35 mouse cellular contexts compared by ENCODE assay signal in the genomic region with DNA sequence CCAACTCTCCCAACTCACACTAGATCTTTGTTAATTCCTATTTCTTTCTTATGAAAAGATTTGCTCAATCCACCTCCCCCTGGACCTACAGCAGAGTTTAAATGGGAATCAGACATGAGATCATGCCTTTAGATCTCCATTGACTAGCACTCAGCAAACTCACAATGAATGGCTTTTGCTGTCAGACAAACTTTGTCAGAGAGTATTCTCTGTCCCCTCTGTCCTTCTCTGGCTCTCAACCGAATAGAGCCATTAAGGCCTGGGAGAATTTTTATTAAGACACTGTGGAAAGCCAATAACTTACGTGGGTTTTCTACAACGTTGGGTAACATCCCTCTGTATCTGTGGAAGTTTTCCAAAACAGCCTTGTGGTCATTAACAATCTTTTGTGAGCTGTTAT. TPM values are rescaled to one million over a fixed set of nuclear protein-coding genes. Genes with fewer than 3 reads are reported as not detected.
A peak's percentile ranks its signal among the peaks of the same experiment; 100 is the strongest.
DNase-seq lines count a peak whose midpoint lies in the region; ATAC-seq and TF ChIP-seq lines count a peak whose summit lies in the region.
"Had no signal": no experiment of that assay in that cellular context is flagged by ENCODE, and none has a peak within 500 bp of the region (broad histone marks: within the 10 kb centered on the region; RNA-seq: fewer than 3 reads in every experiment).

No protein-coding gene starts in this region.

- H3K4me1 ChIP-seq in forebrain, embryonic 14.5 days (ENCODE audit: control insufficient read depth, insufficient read depth, low read length): peaks cover 6% of the 10 kb centered on the region; the same call in 1 of the 2 replicates
- H3K4me1 ChIP-seq in forebrain, embryonic 12.5 days: peaks cover 26% of the 10 kb centered on the region
- H3K4me1 ChIP-seq in midbrain, embryonic 11.5 days (ENCODE audit: control insufficient read depth, insufficient read depth, low read length): no peaks in the 10 kb centered on the region
- H3K4me1 ChIP-seq in midbrain, embryonic 15.5 days: 0 out of 2 replicates have a peak, but pooled peaks cover 3% of the 10 kb centered on the region
- H3K4me1 ChIP-seq in embryonic fibroblast, embryonic 13.5 days (ENCODE audit: control insufficient read depth, insufficient read depth, low read length): peaks cover 9% of the 10 kb centered on the region; the same call in 1 of the 2 replicates

- H3K9ac ChIP-seq in forebrain, embryonic 14.5 days (ENCODE audit: low read length): no peak overlapping the region
- H3K9ac ChIP-seq in forebrain, embryonic 12.5 days: no peak overlapping the region
- H3K9ac ChIP-seq in midbrain, embryonic 11.5 days (ENCODE audit: low read length): no peak overlapping the region
- no peak overlapping the region for H3K9ac ChIP-seq in midbrain, embryonic 15.5 days
- H3K9ac ChIP-seq: embryonic facial prominence, embryonic 13.5 days; heart, embryonic 12.5 days; heart, embryonic 15.5 days; hindbrain, embryonic 14.5 days had no signal

- TF ChIP-seq CTCF in embryonic fibroblast, embryonic 13.5 days (IDR thresholded peaks at IDR 0.05; ENCODE audit: borderline replicate concordance, insufficient read depth, low read length): no peak
- TF ChIP-seq CTCF in layer of hippocampus, adult 2 months (conservative IDR thresholded peaks at IDR 0.05): no peak

- DNase-seq in forebrain, embryonic 14.5 days (ENCODE audit: low spot score): peak; percentile 37
- peak; percentile 79 for DNase-seq in midbrain, embryonic 11.5 days (ENCODE audit: low spot score, missing footprints)
- DNase-seq in adipocyte (ENCODE audit: low spot score): peak; percentile 50
- DNase-seq in layer of hippocampus, adult 2 months (ENCODE audit: low spot score in 2 of 2): no peak
- DNase-seq in spleen, adult 18-20 months: no peak
- DNase-seq: adrenal gland, adult 8-10 months; adrenal gland, postnatal 25 days; B cell, adult 2 months; cerebellum, adult 11 months; cerebellum, adult 2 months; cerebellum, adult 9-11 months; cerebellum, postnatal 36 days; embryo, embryonic 11 days; gastrocnemius, postnatal 14 days; heart, adult 11 months; heart, postnatal 10 days; heart, postnatal 36 days; kidney, adult 2 months had no signal

- H3K4me3 ChIP-seq in forebrain, embryonic 14.5 days (ENCODE audit: low read depth, low read length): no peak overlapping the region
- no peak overlapping the region for H3K4me3 ChIP-seq in forebrain, embryonic 12.5 days (replicated peaks)
- no peak overlapping the region for H3K4me3 ChIP-seq in midbrain, embryonic 11.5 days (ENCODE audit: low read depth, low read length)
- H3K4me3 ChIP-seq in midbrain, embryonic 15.5 days: no peak overlapping the region
- no peak overlapping the region for H3K4me3 ChIP-seq in embryonic fibroblast, embryonic 13.5 days (ENCODE audit: insufficient read depth, low read length)
- no peak overlapping the region for H3K4me3 ChIP-seq in layer of hippocampus, adult 2 months
- H3K4me3 ChIP-seq: embryonic facial prominence, embryonic 10.5 days; embryonic facial prominence, embryonic 13.5 days; forebrain, embryonic 10.5 days; heart, embryonic 12.5 days; heart, embryonic 15.5 days; hindbrain, embryonic 10.5 days had no signal

- TF ChIP-seq POLR2A in embryonic fibroblast, embryonic 13.5 days (IDR thresholded peaks at IDR 0.05; ENCODE audit: low read depth, low read length): no peak

- H3K27ac ChIP-seq in forebrain, embryonic 14.5 days (ENCODE audit: low read depth, low read length): no peak overlapping the region
- no peak overlapping the region for H3K27ac ChIP-seq in forebrain, embryonic 12.5 days
- no peak overlapping the region for H3K27ac ChIP-seq in midbrain, embryonic 11.5 days (ENCODE audit: low read depth, low read length)
- no peak overlapping the region for H3K27ac ChIP-seq in midbrain, embryonic 15.5 days
- peak overlapping the region; percentile 47; the same call in 1 of the 2 replicates for H3K27ac ChIP-seq in embryonic fibroblast, embryonic 13.5 days (ENCODE audit: insufficient read depth, low read length)
- no peak overlapping the region for H3K27ac ChIP-seq in layer of hippocampus, adult 2 months
- H3K27ac ChIP-seq: embryonic facial prominence, embryonic 10.5 days; embryonic facial prominence, embryonic 13.5 days; forebrain, embryonic 10.5 days; heart, embryonic 15.5 days; hindbrain, embryonic 10.5 days; hindbrain, embryonic 14.5 days had no signal

- no peak; the same call in 1 of the 2 replicates for ATAC-seq in forebrain, embryonic 14.5 days
- ATAC-seq in forebrain, embryonic 12.5 days (ENCODE audit: low FRiP score): no peak
- no peak for ATAC-seq in midbrain, embryonic 11.5 days (ENCODE audit: low FRiP score)
- no peak for ATAC-seq in midbrain, embryonic 15.5 days (replicated peaks)
- ATAC-seq: forebrain, embryonic 16.5 days; intestine, postnatal 0 days had no signal

- H3K9me3 ChIP-seq in forebrain, embryonic 14.5 days (replicated peaks; ENCODE audit: control insufficient read depth, low read length): no peaks in the 10 kb centered on the region
- H3K9me3 ChIP-seq in forebrain, embryonic 12.5 days: no peaks in the 10 kb centered on the region
- no peaks in the 10 kb centered on the region for H3K9me3 ChIP-seq in midbrain, embryonic 11.5 days (ENCODE audit: control insufficient read depth, low read length)
- no peaks in the 10 kb centered on the region for H3K9me3 ChIP-seq in midbrain, embryonic 15.5 days
- H3K9me3 ChIP-seq: embryonic facial prominence, embryonic 10.5 days; embryonic facial prominence, embryonic 13.5 days; forebrain, embryonic 10.5 days; G1E; heart, embryonic 12.5 days; heart, embryonic 15.5 days; hindbrain, embryonic 10.5 days had no signal

- no peak overlapping the region for H3K4me2 ChIP-seq in forebrain, embryonic 14.5 days (ENCODE audit: low read length)
- no peak overlapping the region for H3K4me2 ChIP-seq in forebrain, embryonic 12.5 days
- no peak overlapping the region for H3K4me2 ChIP-seq in midbrain, embryonic 11.5 days
- H3K4me2 ChIP-seq in midbrain, embryonic 15.5 days: no peak overlapping the region
- H3K4me2 ChIP-seq: heart, embryonic 12.5 days; heart, embryonic 15.5 days; hindbrain, embryonic 14.5 days had no signal

- H3K27me3 ChIP-seq in forebrain, embryonic 14.5 days (replicated peaks; ENCODE audit: control insufficient read depth, insufficient read depth, low read length): no peaks in the 10 kb centered on the region
- no peaks in the 10 kb centered on the region for H3K27me3 ChIP-seq in forebrain, embryonic 12.5 days
- no peaks in the 10 kb centered on the region for H3K27me3 ChIP-seq in midbrain, embryonic 11.5 days (ENCODE audit: control insufficient read depth, insufficient read depth, low read length)
- no peaks in the 10 kb centered on the region for H3K27me3 ChIP-seq in midbrain, embryonic 15.5 days (replicated peaks)
- H3K27me3 ChIP-seq: CH12.LX; embryonic facial prominence, embryonic 13.5 days; heart, embryonic 12.5 days; heart, embryonic 15.5 days had no signal

- WGBS in forebrain, embryonic 14.5 days: 19% methylated on average over 3 of the region's 3 CpGs
- WGBS in forebrain, embryonic 12.5 days: 37% methylated on average over 3 of the region's 3 CpGs
- WGBS in midbrain, embryonic 11.5 days: 81% methylated on average over 3 of the region's 3 CpGs
- 59% methylated on average over 3 of the region's 3 CpGs for WGBS in midbrain, embryonic 15.5 days

- no peaks in the 10 kb centered on the region for H3K36me3 ChIP-seq in forebrain, embryonic 14.5 days (ENCODE audit: control insufficient read depth, insufficient read depth, low read length)
- 0 out of 2 replicates have a peak, but pooled peaks cover 2% of the 10 kb centered on the region for H3K36me3 ChIP-seq in forebrain, embryonic 12.5 days (replicated peaks)
- no peaks in the 10 kb centered on the region for H3K36me3 ChIP-seq in midbrain, embryonic 11.5 days (ENCODE audit: control insufficient read depth, insufficient read depth, low read length)
- H3K36me3 ChIP-seq in midbrain, embryonic 15.5 days (replicated peaks): no peaks in the 10 kb centered on the region
- H3K36me3 ChIP-seq: embryonic facial prominence, embryonic 13.5 days; G1E; heart, embryonic 15.5 days had no signal

RNA-seq across cellular contexts. Expression of gene Gm9747, which starts 27.1 kb away (rescaled TPM):
- polyA plus RNA-seq in forebrain, embryonic 14.5 days (2014; fragmentation: Nextera tagmentation; extraction: Ambion mirVana): 27.9 and 28.5 TPM in 2 replicates
- polyA plus RNA-seq in forebrain, embryonic 12.5 days (2016; fragmentation: Nextera tagmentation; extraction: Ambion mirVana): 37.0 and 38.2 TPM in 2 replicates
- polyA plus RNA-seq in midbrain, embryonic 11.5 days (2014; fragmentation: Nextera tagmentation; extraction: Ambion mirVana): 22.6 and 23.7 TPM in 2 replicates
- 22.1 and 26.4 TPM in 2 replicates for polyA plus RNA-seq in midbrain, embryonic 15.5 days (2015; fragmentation: Nextera tagmentation; extraction: Ambion mirVana)
- not detected in 2 replicates for polyA plus RNA-seq in embryonic fibroblast, embryonic 13.5 days (2011; ENCODE audit: insufficient read length, low read depth, missing spikeins)
- not detected for total RNA-seq in layer of hippocampus, adult 2 months (2021)
- total RNA-seq: adrenal gland, adult 8-10 months; adrenal gland, postnatal 25 days; CH12.LX; gastrocnemius, postnatal 14 days; gastrocnemius, postnatal 4 days; heart, adult 8-10 months; heart, postnatal 10 days; heart, postnatal 36 days had no signal
- polyA plus RNA-seq: cerebellum, adult 2 months; cortical plate, adult 2 months; G1E; kidney, adult 2 months had no signal

RNA-seq across cellular contexts. Expression of gene Irs1, which starts 31.2 kb away (rescaled TPM):
- 6.3 and 7.7 TPM in 2 replicates for polyA plus RNA-seq in forebrain, embryonic 14.5 days (2014; fragmentation: Nextera tagmentation; extraction: Ambion mirVana)
- polyA plus RNA-seq in forebrain, embryonic 12.5 days (2016; fragmentation: Nextera tagmentation; extraction: Ambion mirVana): 17.8 and 18.3 TPM in 2 replicates
- 5.3 and 5.9 TPM in 2 replicates for polyA plus RNA-seq in midbrain, embryonic 11.5 days (2014; fragmentation: Nextera tagmentation; extraction: Ambion mirVana)
- 7.5 and 8.2 TPM in 2 replicates for polyA plus RNA-seq in midbrain, embryonic 15.5 days (2015; fragmentation: Nextera tagmentation; extraction: Ambion mirVana)
- polyA plus RNA-seq in embryonic fibroblast, embryonic 13.5 days (2011; ENCODE audit: insufficient read length, low read depth, missing spikeins): 27.5 and 41.2 TPM in 2 replicates
- 10 to 100 TPM; 17.8 to 17.9 TPM for total RNA-seq in layer of hippocampus, adult 2 months (2021)
- total RNA-seq: CH12.LX had no signal
- polyA plus RNA-seq: G1E had no signal

RNA-seq across cellular contexts. Expression of gene Rhbdd1, which starts 56.2 kb away (rescaled TPM):
- 4.0 and 4.2 TPM in 2 replicates for polyA plus RNA-seq in forebrain, embryonic 14.5 days (2014; fragmentation: Nextera tagmentation; extraction: Ambion mirVana)
- 8.9 and 10.4 TPM in 2 replicates for polyA plus RNA-seq in forebrain, embryonic 12.5 days (2016; fragmentation: Nextera tagmentation; extraction: Ambion mirVana)
- 7.2 and 7.7 TPM in 2 replicates for polyA plus RNA-seq in midbrain, embryonic 11.5 days (2014; fragmentation: Nextera tagmentation; extraction: Ambion mirVana)
- polyA plus RNA-seq in midbrain, embryonic 15.5 days (2015; fragmentation: Nextera tagmentation; extraction: Ambion mirVana): 3.2 and 4.2 TPM in 2 replicates
- polyA plus RNA-seq in embryonic fibroblast, embryonic 13.5 days (2011; ENCODE audit: insufficient read length, low read depth, missing spikeins): 38.0 and 40.7 TPM in 2 replicates
- total RNA-seq in layer of hippocampus, adult 2 months (2021): 1 to 10 TPM; 7.4 to 7.6 TPM

Comparison
In these comparisons a context has a peak if more than half of its experiments do, and no peak if none do; other contexts are left out.
1. DNase-seq: peak in forebrain, embryonic 14.5 days (single experiment), midbrain, embryonic 11.5 days (single experiment) and adipocyte (single experiment); none in layer of hippocampus, adult 2 months (0 of 2) and spleen, adult 18-20 months (0 of 2).
2. RNA of gene Gm9747, which starts 27.1 kb away (polyA plus RNA-seq): 37.0 to 38.2 TPM in forebrain, embryonic 12.5 days, 27.9 to 28.5 TPM in forebrain, embryonic 14.5 days, 22.6 to 23.7 TPM in midbrain, embryonic 11.5 days and 22.1 to 26.4 TPM in midbrain, embryonic 15.5 days; not detected in embryonic fibroblast, embryonic 13.5 days; every median in the first group is over 10 times any median in the second.